Mouse (Mus musculus) liver, adult (tissue): ENCODE measurements around the gene Gm20388.

ENCODE experiments used
- GATA4 ChIP-seq: IDR thresholded peaks from 2 replicates; pipeline ENCODE4 v1.6.1; 2014; ENCODE audit warnings: mild to moderate bottlenecking, low read length; ENCODE audit not compliant: insufficient replicate concordance

The Gm20388 gene

DNA sequence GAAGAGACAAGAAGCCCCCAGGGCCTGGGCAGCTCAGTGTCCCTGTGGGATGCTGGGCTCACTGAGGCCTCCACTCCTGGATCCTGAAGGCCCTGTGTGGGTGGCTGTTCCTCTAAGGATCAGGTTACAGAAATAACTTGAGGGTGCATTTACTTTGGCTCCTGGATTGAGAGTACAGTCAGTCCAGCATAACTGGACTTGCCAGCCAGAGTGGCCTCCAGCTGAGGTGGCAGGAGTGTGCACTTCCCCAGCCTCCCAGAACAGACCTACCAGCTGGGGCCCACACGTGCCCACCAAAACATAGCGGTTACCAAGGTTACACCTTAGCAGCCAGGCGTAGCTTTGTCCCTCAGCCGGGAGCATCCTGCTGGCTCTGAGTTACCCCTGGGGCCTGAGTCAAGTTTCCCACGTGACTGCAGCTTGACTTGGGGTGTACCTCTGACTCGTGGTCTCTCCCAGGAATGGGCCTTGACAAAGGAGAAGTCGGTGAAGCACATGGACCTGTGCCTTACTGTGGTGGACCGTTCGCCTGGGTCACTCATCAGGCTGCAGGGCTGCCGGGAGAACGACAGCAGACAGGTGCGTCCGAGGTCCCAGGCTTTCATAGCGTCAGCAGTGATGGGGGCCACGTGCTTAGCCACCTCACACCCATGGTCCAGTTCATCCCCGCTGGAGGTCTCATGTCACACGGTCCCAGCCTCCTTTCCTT is 4429.9 kb downstream of the Gm20388 start:
- TF ChIP-seq GATA4: no peak

DNA sequence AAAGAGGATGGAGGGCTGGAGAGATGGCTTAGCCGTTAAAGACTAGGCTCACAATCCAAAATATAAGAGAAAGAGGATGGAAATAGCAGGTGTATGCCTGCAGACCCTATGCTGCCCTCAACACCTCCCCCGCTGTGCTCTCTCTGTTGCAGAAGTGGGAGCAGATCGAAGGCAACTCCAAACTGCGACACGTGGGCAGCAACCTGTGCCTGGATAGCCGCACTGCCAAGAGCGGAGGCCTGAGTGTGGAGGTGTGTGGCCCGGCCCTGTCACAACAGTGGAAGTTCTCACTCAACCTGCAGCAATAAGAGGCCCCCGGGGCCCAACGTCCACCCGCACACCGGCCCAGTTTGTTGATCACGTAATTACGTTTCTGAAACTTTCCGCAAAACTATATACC is 4432.5 kb downstream of the Gm20388 start:
- no peak for TF ChIP-seq GATA4

DNA sequence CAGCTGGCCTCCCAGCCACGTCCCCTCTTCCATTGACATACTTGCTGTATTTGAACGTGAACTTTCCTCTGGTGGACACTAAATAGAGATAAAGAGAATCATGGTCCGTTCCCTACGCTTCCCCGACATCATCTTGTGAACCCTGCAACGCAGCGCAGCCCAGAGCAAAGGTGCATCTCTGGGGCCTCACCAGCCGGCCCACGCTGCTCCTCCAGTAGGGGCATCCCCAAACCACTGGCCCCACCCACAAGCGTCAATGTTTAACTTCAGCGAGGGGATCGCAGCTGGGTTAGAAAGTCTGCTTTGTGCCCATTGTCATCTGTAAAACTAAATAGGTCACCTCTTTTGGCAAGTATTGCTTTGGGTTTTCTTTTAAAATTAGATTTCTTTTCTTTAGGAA is 4433.4 kb downstream of the Gm20388 start:
- TF ChIP-seq GATA4: no peak

DNA sequence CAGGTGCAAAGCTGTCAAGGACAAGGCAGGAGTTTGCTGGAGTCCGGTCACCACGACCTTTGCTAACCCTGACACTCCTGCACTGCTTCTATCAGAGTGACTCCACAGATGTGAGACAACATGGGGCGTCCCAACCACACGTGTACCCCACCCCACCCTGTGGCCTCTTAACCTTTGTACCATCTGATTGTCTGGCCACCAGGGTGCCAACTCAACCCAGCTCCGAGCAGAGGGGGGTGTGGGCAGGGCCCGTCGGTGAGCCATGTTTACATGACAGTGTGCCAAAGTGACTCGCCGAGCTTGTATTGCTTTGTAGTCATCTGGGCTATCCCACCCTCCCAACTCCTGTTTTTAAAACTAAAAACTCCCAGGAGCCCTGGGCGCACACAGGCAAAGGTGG is 4434.5 kb downstream of the Gm20388 start:
- no peak for TF ChIP-seq GATA4

DNA sequence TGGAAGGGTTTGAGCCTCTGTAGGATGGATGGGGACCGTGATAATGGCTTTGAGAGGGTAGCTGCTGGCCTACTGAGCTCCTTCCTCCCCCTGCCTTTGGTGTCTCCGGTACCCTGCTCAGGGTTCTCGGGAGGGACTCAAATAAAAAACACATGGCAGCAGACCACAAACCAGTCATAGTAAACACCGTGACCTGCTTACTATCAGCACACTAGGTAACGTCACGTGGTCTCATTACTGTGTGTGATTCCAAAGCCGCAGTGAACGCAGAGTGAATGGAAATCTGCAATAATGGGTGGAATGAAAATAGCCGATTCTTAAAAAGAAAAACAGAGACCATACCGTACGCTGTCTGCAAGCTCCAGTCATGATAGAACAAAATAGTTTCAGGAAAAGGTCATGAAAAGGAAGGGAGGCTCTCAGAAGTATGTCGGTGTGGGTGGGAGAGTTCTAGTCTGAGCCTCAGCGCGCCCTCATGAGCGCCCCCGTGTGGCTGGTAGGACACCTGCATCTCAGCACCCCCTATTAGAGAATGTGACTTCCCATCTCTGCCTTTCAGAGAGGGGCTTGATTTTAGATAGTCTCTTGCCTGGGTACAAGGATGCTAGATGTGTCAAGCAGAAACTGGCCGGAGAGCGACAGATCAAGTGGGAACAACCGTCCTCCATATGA is 4436.3 kb downstream of the Gm20388 start:
- TF ChIP-seq GATA4: no peak

DNA sequence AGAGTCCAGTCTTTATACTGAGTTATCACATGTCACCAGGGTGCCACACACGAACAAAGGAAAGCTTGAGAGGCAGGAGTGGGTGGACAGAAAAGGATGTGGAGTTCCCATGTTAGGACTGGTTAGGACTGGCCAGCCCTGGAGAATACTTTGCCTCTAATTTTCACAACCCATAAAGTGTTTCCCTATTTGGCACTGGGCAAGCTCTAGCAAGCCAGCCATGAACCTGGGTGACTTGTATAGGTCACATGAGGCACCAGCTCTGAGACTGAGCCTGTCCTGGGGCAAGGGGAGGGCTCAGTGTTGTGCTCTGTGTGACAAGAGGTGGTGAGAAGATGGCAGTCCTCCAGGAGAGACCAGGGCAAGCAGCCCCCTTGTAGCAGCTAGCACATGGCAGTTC is 4437.4 kb downstream of the Gm20388 start:
- TF ChIP-seq GATA4: no peak

DNA sequence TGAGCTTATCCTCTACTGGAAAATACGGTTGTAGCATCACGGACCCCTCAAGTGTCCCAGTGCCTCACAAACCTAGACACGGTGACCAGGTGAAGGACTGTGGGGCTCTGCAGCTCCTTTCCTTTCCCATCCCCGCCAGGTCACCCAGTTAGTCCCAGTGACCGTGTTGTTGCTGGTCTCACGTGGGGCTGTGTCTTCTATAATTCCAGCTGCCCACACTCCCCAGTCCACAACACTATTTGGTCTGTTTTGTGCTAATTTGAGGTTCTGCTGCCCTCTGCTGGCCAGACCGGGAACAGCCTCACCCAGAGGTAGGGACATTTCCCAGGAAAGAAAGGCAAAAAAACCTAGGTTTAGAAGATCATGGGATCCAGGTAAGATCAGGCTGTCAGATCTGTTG is 4439.0 kb downstream of the Gm20388 start:
- TF ChIP-seq GATA4: no peak

DNA sequence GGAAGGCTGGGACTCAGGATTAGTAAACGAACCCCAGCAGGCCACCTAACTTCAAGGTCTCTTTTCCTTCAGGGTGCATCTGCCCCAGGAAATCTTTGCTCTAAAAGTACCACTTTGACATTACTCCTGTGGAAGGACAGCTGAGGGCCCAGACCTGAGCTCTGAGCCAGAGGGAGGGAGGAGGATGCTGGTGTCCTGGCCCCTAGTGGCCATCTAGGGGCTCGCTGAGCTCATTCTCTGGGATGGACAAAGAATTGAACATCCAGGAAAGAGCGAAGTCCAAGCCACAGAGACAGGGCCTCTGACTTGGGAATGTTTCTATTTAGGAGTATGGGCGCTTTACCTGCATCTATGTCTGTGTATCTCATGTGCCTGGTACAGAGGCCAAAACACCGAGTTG is 4441.0 kb downstream of the Gm20388 start:
- TF ChIP-seq GATA4: no peak

DNA sequence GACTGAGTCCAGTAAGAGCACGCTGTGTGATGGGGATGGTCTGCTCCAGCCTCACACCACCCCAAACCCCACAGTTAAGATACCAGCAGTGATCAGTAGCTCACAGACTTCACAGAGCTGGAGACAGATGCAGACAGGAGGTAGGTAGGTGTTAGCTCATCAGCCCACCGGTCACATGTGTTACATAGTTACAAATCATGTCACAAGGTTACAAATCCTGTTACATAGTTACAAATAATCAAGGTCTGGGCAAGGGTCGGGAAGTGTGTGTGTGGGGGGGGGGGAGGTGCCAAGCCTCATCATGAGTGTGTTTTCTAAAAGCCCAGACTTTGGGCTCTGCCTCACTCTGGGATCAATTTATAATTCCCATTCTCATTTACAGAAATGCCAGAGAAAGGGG is 4450.3 kb downstream of the Gm20388 start:
- no peak for TF ChIP-seq GATA4

DNA sequence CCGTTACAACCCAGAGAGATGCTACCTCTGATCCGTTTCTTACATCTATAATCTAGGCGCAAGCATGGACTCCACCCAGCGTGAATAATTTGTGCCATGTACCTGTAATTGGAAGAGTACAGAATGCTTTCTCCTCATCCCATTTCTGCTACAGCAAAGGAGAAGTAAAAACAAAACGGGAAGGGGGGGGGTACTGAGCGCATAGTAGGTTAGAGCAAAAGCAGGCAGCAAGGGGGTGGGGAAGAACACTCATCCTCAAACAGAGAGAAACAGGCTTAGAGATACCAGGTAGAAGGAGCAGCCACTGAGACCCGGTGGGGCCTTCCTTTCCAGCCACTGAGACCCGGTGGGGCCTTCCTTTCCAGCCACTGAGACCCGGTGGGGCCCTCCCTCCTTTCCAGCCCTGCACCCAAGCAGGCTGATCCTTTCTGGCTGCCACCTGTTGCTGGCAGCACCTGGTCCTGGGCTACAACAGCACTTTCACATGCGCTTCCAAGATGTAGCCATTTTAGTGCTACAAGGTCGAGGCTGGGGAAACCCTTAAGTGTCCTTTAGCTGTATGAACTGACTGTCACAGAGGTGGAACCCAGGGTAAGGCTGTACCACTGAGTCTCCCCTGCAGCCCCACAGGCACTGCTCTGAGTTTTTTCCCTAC is 4451.3 kb downstream of the Gm20388 start:
- TF ChIP-seq GATA4: no peak

DNA sequence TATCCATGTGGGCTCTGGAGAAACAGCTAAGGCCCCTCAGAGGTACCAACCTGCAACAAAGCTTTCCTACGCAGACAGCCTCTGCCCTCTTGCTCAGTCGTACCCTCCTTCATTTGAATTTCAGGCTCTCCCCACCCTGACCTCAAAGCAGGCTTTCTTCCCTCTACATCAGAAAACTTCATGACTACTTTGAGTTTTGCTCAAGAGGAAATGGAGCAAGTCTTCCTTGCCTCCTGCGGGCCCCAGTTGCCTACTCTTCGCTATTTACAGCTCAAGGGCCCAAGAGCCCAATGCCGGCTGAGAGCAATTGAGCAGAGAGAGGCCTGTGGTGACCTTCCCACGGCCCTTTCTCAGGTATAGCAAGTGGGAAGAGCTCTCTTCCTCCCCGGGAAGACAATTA is 4451.9 kb downstream of the Gm20388 start:
- no peak for TF ChIP-seq GATA4

DNA sequence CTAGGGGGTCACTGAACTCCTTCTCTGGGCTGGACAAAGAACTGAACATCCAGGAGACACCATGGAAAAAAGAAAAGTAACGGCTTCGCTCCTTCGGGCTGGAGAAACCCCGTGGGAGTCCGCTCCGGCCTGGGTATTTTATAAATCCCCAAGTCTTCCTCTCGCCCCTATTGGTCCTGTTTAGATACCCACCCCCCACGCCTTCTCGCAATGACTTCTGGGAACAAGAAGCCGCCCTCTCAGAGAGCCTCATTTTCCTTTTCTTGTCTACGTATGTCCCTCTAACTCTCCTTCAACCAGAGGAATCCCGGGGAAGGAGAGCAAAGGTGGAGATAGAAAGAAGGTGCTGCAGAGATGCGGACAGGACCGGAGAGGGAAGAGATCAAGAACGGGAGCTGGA is 4452.7 kb downstream of the Gm20388 start:
- TF ChIP-seq GATA4: no peak

DNA sequence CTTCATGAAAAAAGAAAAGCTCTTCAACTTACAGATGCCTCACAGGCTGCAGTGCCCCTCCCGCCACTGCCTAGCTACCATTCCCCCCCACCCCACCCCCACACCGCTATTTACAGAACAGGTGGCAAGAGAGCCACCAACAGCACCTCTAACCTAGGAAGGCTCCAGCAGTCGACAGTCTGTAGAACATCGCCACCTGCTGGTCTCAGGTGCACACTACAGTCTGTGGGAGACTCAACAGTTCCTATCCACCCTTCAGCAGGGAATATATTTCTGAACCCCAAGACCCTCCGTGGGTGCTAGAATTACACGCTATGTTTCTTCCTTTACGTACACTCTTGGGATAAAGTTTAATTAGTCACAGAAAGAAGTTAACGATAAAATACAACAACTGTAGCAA is 4457.6 kb downstream of the Gm20388 start:
- TF ChIP-seq GATA4: no peak

DNA sequence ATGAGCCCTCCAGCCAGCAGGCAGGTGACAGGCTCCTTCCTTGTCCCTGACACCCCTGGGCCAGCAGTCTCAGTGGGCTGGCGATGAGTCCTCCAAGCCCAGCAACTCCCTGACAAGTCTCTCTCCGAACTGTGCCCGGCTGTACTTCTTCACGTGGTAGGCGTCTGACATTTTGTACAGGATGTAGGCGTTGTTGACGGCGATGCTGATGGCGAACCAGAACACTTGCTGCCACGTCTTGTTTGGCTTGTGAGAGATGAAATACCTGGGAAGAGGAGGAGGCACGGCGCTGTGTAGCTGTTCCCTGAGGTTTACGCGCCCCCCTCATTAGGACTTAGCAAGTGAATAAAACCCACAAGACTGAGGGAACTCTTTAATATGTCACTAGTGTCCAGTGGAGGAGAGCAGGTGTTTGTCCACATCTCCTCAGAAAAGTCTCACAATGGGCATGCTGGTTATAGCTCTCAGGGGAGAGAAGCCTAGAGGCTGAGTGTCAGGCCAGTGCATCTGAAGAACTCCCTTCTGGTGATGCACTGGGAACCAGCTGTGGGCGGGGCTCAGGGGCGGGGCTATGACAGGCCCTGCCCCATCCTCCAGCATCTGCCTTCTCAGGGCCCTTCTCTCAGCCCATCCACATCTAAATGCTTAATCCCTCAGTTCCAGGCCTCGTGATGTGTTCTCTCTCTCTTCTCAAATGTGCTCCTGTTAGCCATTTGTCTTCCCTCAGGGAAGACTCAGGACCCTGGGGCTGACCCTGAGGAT is 4460.0 kb downstream of the Gm20388 start:
- no peak for TF ChIP-seq GATA4

DNA sequence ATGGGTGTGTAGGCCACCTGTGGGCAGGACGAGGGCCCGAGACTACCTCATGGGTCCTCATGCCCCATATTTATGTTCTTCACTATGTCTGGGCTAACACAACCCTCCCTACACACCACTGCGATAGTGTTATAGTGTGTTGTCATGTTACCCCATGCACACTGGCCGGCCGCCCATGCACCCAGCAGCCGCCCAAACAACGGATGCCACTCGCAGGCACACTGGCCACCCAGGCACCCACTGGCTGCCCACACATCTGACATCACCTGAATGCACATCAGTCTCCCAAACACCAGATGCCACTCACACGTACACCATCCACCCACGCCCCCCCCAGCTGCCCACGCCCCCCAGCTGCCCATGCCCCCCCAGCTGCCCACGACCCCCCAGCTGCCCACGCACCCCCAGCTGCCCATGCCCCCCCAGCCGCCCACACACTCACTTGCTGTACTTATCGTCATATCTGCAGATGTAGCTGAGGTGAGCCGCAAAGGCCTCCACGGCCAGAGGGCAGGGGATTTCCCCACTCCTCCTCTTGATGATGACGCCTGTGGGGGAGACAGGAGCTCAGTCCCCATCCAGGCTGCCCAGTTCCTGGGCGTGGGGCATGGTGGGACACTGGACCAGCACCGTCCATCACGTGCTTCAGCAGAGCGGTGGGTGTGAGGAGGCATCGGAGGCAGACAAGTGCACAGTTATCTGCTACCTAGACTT is 4460.9 kb downstream of the Gm20388 start:
- no peak for TF ChIP-seq GATA4
